Mouse (Mus musculus): ENCODE data around the gene Prdm12.

Prdm12 gene

GRCm38 (mm10) chr2:31639901-31640608 is at the start of gene Prdm12:
TSS of gene Prdm12 (plus strand) at chr2:31640037.
- no peak for DNase-seq

DNA sequence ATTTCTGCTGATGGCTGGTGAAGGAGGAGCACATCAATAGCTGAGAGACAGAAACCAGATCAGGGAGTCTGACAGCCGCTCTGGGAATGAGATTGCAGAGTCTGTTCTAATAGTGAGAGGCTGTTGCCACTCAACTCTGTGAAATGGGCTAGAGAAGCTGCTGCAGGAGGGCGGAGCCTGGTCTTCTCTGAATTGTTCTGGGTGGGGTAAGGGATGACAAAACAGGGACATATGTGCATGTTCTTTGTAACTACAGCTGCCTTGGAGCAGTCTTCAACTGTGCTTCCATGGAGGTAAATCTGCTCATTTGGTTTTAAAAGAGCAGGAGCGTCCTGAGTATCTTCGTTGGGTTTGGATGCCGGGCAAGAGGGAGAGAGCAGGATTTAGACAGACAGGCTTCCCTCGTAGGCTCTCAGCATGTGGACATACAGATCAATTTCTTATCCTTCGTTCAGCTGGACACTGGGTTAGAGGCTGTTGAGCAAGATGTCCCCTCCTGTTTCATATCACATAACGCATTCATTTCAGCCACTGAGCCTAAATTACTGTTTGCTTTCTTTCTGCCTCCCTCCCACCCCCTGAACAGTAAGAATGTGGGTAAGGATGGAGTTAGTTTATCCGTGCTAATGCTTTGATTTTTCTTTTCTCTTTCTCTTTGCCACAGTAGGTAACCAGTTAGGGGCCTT is 47.9 kb upstream of the Prdm12 start:
- DNase-seq: no peak

DNA sequence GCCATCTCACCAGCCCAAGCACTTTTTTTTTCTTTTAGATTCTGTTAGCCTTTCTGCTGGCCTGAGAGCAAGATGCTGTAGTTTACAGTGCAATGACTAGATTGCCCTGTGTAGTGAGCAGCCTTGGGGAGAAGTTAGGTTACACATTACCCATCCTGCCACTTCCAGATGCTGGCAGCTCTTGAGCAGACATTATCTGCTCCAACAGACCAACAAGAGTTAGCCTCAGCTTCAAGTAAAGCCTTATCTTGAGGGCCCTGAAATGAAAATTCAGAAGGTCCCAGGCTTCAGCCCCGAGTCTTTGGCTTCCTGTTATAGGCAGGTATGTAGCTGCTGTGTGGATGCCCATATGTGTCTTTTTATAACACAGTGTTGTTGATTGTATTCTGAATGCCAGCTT is 32.3 kb upstream of the Prdm12 start:
- DNase-seq: no peak

GRCm38 (mm10) chr2:31609859-31610261 is 30.0 kb upstream of the Prdm12 start:
- DNase-seq: peak; percentile 12

GRCm38 (mm10) chr2:31610922-31611321 is 28.9 kb upstream of the Prdm12 start:
- DNase-seq: no peak

DNA sequence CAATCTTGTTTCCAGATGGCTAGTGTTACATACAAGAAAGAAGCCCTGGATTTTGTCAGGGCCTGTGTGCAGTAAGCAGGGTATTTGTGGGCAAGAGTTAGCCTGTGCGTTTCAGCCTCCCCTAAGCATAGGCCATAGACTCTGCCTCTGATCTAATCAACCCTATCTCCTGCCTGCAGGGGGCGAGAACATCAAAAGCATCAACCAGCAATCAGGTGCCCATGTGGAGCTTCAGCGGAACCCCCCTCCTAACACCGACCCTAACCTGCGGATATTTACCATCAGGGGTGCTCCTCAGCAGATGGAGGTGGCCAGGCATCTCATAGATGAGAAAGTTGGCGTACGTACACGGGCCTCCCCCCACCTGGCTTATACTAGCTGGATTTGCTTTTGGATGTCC is 28.4 kb upstream of the Prdm12 start:
- DNase-seq: no peak

DNA sequence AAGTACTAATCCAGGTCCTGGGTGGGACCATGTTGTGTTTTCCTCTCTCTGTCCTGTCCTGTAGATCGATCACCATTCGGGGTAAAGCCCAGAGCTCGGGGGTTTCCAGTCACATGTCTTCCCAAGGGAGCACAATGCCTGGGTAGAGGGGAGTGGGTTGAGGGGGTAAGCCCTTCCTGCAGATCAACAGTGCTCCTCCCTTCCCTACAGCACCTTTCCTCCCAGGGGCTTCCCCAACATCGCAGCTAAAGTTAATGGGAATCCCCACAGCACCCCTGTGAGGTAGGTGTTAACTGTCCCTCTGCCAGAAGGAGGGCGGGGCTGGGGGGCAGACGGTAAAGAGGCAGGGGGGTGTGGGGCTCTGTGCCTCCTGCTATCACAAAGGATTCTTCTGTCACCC is 27.2 kb upstream of the Prdm12 start:
- DNase-seq: no peak

- DNase-seq: no peak
Measured at GRCm38 (mm10) chr2:31613781-31614180, 26.1 kb upstream of the Prdm12 start.

- peak; percentile 10 for DNase-seq
Measured at GRCm38 (mm10) chr2:31618484-31619161, 21.2 kb upstream of the Prdm12 start.

GRCm38 (mm10) chr2:31619208-31619607 is 20.6 kb upstream of the Prdm12 start:
- DNase-seq: no peak

DNA sequence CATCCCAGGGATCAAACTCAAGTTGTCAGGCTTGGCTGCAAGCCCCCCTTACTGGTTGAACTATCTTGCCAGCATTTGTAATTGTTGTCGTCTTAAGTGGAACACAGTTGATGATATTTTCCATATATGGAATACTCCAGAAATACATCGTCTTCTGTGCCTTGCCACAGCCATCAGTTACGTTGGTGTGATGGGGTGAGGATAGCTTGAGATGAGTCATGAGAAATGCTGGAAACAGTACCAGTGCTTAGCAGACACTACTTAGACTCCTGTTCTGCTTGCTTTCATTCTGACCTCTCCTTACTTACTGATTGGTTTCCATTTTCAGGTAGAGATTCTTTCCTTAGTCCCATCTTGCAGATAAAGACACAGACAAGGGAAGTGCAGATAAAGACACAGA is 6.3 kb upstream of the Prdm12 start:
- DNase-seq: no peak

GRCm38 (mm10) chr2:31635281-31636137 is 4.3 kb upstream of the Prdm12 start:
- DNase-seq: no peak

DNA sequence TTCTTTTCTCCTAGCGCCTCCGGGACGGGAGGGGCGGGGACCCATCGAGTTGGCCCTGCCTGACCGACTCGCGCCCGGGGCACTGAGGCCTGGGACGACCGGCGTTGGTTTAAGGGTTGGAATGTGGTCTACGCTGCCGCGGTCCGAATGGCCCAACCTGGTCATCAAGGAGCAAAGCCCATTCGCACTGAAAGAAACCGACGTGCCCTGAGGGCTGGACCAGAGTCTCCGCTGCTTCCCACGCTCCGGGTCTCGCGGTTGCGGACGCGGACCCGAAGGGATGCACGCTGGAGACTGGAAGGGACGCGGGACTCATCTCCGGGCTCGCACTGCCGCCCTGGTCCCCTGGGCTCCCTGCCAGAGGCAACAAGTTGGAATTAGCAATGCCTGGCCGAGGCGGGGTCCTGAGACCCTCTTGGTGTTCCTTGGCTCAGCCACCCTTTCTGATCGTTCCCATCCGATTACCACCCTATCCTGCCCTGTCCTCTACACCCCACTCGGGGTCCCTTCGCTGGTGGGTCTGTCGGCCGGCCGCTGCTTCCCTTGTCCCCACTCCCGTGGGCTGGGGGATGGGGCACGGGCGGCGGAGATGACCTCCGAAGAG is 3.6 kb upstream of the Prdm12 start:
- DNase-seq: no peak

DNA sequence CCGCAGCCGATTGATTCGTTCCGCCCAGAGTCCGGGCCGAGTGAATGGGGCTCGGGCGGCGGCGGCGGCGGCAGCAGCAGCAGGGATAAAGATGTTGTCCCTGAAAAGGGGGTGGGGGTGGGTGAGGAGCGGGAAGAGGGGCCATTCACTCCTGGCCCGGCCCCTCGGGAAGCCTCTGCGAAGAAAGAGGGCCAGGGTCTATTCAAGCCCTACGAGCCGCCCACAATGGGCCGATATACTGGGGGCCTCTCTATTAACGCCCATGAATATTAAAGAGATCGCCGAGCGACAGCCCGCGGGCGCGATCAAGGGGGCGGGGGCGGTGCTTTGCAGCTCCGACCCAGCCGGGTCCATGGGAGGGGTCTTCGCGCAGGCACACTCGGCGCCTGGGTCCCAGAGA is 3.1 kb upstream of the Prdm12 start:
- no peak for DNase-seq

DNA sequence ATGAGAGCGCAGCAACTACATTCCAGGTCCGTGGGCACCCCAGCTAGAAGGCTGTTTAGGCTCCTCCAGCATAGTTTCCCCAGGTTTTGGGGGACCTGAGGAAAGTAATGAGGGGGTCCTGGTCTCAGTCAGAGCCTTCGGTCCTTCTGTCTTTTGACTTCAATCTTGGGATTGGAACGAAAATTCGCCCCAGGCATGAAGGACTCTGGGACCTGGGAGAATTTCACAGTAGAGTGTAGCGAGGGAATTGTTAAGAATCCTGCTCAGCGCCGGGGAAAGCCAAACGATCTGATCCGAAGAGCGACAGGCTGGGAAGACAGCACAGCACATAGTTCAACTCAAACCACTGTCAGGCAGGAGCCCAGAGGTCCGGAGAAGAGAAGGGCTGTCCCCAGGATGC is 2.5 kb upstream of the Prdm12 start:
- DNase-seq: no peak

DNA sequence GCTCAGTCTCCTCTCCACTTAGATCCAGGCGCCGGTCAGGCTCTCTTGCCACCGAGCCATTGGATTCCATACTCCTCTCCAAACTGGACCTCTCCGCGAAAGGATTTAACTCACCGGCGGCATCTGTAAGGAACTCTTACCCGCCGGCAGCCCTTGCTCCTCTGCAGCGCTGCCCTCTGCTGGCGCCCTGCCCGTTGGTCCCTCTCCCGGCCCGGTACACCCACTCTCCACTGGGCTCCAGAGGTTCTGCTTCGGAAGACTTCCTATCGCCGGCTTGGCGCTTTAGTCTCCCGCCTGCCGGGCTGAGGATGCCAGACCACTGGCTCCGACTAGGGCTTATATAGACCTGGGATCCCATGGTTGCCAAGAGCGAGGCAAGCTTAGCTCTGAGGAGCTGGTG is 2.0 kb upstream of the Prdm12 start:
- DNase-seq: no peak

DNA sequence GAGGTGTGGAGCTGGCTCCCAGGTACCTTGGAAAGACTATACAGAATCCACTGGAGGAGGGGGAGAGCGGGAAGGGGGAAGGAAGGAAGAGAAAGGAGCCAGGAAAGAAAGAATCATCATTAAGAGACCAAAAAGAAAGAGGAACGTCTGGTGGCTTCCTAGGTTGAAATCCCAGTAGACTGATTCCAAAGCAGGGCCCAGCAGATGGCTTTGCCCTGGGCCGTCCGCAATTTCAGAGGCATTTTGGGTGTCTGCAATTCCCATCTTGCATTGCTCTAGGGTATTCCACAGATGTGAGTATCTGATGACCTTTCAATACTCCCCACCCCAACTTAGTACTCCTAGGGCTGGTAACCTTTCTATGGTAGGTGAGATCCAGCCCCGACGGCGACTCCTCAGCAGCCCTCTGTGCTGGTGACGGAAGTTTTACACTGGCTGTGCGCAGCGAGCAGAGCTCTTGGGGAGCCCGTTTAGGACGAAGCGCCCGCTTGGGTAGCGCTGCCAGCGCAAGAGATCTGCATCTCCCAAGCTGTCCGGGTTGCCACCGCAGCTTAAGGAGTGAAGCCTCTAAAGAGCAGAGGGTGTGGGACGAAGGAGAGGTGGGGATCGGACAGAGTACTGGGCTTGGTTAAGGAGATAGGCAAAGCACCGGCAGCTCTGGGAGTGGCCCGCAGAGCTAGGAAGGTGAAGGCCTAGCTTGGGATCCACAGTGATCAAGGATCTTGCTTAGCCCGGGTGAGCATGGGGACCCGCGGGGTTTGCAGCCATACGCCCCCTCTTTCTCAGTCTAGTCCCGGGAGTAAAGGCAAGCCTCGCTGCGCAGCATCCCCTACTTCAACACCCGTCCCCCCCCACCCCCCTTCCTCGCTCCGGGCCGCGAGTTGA is 1.0 kb upstream of the Prdm12 start:
- DNase-seq: no peak

GRCm38 (mm10) chr2:31639466-31639760 is 424 bp upstream of the Prdm12 start:
- no peak for DNase-seq

GRCm38 (mm10) chr2:31640609-31641507 is 1.0 kb downstream of the Prdm12 start:
- no peak for DNase-seq

DNA sequence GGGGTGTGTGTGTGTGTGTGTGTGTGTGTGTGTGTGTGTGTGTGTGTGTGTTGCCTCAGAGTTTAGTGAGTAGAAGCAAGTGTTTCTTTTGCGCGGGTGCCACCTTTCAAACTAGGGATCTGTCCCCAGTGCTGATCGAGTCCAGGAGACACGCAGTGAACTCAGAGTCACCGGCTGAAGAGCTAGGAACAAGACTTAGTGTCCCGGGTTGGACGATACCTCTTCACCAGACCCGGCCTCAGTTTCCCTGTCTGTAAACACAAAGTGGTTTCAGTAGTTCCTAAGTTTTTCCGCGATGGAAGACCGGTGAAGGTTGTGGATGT is 1.6 kb downstream of the Prdm12 start:
- DNase-seq: no peak

DNA sequence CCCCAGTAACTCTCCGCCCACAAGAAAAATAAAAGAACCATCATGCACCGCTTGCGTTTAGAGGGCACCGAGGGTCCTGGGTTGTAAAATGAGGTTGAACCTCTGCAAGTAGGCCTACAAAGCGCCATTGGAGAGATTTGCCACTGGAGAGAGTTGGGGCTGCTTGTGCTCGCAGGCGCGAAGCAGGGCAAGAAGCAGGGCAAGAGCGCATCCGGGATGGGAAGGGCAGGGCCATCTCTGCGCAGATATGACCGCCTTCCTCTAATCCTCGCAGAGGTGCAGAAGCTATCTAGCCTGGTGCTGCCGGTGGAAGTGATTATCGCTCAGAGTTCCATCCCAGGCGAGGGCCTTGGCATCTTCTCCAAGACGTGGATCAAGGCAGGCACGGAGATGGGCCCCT is 2.1 kb downstream of the Prdm12 start:
- no peak for DNase-seq

Measured in cerebellum, adult 9-10 months (tissue).